Mouse (Mus musculus) heart, adult 18-20 months (tissue): Measurements from ENCODE around the gene Thsd7a. TPM values are rescaled to one million over a fixed set of nuclear protein-coding genes. Genes with fewer than 3 reads are reported as not detected.

Source experiments
- DNase-seq, 2 experiments: peaks; one replicate each; pipeline ENCODE4 v3.0.0; 2021 to 2022; ENCODE audit warnings: mixed read lengths in 1 of 2
- total RNA-seq, 2 experiments: library from RNA; stranded (reverse); gene quantifications; 2 replicates each; pipeline ENCODE4 v1.2.3; 2021

The Thsd7a gene
- total RNA-seq, 2 experiments from 2014 or later = 11.3 to 13.3 TPM

DNA sequence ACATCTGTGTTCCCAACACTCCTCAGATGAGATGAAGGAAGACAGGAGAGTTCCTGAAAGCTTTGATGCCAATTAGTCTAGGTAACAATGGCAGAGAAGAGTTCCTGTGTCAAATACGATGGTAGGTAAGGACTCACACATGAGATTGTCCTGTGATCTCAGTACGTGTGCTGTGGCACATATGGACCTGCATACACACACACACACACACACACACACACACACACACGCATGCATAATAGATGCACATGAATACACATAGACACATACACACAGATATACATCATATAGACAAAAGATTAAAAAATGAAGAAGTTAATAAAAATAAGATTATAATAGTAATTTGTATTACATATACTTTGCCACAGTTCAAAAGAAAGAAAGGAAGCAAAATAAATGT lies 56.0 kb downstream of the Thsd7a start:
- DNase-seq = no peak

DNA sequence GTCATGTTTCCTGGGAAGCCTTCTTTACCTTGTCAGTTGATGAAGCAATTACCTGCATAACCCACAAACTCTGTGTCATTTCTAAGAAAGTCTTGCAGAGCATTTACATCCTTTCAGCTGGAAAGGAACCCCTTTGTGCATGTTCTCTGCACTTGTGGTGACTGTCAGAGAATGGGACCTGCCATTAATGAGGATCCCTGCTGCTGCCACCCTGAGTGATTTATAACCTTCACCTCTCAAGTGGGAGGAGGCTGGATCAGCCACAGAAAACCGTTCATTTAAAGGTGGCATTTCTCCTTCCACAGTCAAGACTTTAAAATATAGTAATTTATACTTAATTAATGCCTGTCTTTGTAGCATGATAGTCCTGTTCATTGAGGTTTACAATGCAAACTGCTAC lies 99.6 kb downstream of the Thsd7a start:
- no peak for DNase-seq

DNA sequence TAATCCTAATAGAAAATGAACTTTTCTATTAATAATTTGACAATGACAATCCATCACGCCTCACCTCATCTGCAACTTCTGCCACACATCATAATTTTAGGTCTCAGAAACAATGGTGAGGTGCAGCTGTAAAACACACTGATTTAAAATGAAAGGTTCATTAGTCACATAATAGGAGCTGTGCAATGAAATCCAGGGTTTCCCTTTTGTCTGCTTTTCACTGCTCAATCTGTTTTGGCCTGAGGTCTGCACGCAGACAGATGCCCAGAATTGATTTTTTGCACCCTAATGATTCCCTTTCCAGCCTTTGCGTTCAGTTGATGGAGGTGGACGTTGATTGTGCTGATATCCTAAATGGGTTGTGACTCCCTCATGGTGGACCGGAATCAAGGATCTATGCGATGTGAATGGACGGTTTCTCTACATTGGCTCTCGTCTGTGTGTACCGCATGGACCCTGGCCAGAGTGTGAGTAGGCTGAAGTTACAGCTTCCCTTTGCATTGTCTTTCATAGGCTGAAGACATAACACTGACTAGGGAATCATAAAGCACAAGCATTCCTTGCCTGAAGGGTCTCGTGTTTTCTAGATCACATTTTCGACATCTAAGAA lies 120.5 kb downstream of the Thsd7a start:
- DNase-seq = no peak

DNA sequence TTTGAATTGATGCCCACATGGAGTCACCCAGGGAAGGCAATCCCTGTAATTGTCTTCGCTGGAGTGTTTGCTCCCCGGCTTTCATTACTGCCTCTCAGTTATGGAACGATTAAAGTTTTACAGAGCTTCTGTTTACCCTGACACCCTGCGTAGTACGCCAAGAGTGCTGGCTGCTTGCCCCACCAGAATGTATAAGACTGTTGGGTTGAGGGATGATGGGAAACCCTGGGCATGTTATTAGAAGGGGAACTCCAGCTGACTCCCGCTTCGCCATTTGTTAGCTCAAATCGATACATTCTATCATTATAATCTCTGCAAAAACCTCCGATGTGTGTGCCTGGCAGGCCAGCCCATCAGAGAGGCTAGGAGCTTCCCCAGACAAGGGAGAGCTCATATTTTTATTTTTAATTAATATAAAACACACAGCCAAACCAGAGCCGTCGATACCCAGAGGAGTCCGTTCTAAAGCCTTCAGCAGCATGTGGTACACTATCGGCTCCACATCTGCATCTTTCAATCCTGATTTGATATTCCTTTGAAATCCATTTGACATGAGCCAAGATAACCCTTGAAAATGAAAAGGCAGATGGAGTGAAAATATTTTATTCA lies 142.5 kb downstream of the Thsd7a start:
- no peak for DNase-seq

DNA sequence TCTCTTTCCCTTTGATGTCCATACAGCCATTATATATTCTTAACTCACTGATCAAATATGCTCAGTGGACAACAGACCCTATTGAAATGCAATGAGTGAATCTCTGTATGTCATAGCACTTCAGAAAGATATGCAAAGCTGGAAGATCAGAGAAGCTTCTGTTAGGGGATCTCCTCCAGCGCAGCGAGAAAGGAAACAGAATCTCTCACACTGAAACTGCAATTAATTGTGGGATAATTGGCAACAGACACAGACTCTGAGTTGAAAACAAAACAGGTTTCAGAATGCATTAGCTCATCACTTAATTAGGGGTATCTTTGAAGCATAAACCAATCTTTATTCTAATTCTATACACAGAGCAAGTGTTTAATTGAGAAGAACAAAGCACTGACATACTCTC lies 146.3 kb downstream of the Thsd7a start:
- no peak for DNase-seq

DNA sequence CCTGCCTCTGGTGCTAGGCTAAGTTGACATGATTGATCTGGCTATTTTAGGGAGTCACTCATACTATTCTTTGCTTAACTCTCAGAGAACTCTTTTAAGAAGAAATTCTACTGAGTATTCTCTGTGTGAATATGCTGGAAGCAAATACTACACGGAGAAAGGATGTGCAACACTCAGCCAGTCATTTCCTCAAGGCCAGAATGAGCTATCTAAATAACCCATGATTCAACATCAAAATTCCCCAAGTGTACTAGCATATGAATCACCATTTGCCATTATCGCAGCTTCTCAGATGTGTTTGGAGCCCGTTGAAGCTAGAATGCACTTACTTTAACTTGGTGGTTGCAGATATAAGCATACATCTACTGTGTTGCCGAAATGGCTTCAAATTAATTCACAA lies 147.0 kb downstream of the Thsd7a start:
- DNase-seq = no peak

DNA sequence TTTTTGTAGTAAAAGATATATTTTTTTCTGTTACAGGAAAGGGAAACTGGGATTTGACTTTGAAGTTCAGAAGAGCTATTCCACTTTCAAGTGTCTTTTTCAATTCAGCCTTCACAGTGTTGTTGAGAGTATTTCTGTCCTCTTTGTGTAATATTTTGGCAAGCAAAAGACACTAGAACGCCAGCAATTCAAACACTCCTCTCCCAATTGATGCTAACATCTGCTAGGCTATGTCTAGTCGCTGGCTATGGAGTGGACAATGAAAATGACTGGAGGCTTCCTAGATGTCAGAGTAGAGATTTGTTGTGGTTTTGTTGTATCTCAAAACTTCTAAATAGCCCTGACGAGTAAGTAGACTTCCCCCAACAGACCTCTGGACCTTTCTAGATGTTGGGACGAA lies 164.8 kb downstream of the Thsd7a start:
- DNase-seq = peak; percentile 28 to 41

DNA sequence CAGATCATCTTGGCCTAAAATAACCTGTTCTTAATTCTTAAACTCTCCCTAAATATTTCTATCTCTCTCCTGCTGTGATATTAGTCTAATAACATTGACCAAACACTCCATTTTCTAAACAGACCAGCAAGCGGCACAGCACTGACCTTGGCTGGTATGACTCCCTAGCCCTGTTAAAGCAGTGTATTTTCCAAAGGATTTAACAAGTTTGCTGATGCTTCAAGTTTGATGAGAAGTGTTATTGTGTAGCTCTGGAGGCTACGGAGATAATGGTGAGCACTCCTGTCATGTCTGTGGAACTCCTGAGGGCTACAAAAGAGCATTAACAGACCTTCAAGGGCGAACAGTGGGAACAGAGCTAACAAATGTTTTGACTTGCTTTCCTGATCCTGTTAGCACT lies 168.1 kb downstream of the Thsd7a start:
- DNase-seq = no peak

DNA sequence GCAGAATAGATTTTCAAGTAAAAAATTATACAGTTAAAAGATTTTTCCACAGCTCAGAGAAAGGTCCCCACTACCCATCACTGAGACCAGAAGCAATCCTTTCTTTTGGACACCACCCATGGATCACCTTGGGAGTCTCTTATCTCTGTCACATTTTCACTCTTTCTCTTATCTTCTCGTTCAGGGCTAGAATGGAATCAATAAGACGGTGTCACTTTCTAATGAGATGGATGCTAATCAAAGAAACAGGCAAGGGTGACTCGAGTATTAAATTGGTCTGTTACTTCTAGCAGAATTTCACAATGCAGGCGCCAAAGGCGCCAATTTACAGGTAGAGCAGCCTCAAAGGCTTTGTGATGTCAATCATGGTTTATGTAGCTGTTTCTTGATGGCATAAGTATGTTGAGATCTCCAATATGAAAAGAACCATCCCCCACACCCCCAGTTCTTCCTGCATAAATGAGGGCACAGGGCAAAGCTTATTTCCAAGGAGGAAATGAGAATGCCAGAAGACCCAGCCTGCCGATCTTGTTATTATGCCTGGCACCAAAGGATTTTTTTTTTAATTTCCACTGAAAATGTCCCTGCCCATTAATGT lies 173.5 kb downstream of the Thsd7a start:
- no peak for DNase-seq

DNA sequence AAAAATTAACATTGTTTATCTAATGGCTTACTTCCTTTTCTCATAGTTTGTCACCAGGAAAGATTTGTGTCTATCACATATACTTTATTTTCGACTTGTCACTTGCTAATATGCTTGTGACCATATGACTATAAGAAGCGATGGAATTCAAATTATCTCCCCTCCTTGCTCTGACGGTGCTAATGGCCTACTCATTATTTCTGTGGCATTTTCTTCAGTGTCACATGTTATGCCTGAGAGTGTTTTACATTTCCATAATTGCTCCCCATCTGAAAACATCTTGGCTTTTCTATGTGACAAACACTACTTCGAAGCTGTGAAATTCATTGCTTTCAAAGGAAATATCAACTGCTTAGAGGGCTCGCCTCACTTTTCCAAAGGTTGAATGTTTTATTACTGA lies 177.0 kb downstream of the Thsd7a start:
- no peak for DNase-seq

DNA sequence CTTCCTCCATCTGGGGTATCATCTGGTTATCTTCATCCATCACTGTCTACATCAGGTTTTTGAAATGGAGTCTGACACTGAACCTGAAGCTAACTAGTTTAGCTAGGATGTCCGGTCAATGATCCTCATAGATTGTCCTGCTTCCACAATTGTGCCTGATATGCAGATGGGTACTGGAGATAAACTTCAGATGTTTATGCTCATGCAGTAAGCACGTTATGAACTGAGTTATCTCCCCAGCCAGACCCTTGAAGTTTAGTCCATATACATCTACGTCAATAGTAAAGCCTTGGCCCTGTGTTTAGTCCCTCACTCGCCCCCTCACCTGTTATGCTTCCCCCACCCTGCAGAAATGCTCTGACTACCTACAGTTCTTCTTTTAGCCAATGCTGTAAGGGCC lies 184.1 kb downstream of the Thsd7a start:
- DNase-seq = no peak

DNA sequence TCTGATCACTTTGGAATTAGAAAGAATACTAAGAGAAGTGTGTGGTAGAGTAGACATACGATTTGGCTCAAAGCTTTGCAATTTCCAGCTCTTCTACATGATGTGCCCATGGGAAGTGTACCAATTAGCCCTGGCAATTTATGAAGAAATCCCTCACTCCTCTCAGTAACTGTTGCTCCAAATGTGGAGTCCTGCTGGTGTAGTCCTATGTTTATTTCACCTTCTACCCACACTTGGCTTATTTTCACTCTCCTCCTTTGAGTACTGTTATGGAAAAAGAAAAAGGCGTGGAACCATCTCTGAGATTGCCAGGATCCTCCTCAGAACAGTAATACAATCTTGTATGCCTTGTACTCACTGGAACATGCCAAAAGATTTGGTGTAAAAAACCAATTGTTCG lies 186.9 kb downstream of the Thsd7a start:
- no peak for DNase-seq

DNA sequence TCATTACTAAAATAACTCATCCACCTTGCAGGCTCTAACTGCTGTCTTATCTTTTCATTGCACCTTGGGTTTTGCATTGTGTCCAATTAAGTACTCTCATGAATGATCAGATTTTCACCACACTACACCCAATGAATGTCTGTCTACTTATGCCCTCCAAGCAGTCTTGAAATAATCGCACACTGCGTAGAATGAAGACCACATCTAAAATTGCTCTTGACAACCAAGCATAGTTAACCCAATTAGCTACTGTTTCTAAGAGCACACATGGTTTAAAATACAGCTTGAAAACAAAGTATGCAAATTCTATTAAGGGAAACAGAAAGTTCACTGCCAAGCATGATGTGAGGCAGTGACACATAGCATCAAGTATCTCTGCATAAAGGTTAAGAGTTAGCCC lies 188.7 kb downstream of the Thsd7a start:
- no peak for DNase-seq

DNA sequence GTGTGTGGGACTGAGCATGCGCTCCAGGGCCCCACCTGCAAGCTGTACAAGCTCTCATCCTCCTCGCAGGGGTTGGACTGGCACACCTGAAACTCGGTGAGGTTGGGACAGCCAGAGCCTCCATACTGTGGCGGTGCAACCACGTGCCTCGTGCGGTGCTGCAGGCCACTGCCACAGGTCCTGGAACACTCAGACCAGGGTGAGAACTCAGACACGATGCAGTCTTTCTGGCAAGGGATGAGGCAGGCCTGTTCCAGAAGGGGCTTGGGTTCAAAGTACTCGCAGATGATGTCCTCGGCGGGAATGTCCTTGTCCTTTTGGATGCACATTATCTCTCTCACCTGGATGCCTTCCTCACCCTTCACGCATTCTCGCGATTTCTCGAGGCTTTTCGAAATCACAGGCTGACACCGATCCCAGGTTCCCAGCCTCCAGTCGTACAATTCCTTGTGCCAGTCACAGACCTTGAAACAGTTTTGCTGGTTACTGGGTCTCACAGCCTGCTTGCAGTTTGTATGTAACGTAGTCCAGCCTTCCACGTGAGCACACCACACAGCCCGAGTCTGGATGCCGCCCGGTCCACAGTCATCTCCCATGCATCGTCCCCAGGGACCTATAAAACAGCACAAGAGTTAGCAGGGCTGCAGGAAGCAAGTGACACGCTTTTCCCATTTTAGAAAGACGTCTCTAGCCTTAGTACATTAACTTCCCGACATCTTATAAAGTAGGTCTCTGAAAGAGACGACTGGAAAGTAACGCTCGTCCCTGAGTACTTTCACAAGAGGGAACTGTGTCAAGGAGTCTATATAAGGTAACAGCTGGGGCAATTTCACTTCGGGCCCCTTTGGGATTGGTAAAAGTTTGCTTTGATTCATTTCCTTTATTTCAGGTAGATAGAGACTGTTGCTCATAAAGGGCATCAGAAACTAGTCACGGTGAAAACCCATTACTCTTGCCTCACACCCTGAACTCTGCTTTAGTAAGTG lies 193.8 kb downstream of the Thsd7a start:
- no peak for DNase-seq

DNA sequence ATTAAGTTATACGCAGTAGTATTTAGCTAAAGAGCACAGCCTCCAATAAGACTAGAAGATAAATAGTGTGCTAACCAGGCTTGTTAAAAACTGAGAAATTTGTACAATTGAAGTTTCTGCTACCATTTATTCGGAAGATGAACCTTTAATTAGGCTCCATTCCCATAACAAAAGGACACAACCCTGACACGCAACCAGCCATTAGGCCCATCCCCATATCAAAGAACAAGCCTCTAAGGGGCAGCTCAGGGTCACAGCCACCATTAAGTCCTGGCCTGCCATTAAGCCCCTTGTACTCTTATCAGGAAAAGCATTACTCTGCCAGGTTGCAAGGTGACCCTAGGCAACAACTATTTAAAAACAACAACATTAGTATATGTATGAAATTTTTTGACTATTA lies 198.0 kb downstream of the Thsd7a start:
- no peak for DNase-seq

DNA sequence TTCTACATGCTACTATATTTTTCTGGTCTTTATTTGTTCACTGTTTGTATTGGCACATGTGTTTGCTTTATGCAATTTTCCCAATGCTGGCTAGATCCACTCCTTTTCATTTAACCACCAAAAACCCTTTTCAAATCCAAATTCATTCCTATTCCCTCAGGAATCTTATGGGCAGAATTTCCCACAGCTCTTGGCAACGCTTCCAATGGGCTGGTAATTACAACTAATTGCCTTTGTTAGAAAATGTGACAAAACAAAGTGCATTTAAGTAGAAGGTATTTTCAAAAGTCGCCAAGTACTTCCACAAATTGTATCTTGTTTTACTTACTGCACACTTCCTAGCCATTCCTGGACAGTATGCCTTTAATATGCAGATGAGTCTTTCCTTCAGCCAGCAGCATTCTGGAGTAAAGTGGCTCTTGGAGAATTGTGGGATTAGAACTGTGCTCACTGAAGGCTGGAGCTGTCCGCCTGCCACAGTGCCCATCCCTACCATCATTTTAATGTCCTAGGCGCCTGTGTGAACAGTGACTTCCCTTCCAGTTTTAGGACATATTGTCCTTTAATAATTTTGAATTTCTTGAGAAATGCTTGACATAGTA lies 199.1 kb downstream of the Thsd7a start:
- DNase-seq = peak; percentile 13 to 15

DNA sequence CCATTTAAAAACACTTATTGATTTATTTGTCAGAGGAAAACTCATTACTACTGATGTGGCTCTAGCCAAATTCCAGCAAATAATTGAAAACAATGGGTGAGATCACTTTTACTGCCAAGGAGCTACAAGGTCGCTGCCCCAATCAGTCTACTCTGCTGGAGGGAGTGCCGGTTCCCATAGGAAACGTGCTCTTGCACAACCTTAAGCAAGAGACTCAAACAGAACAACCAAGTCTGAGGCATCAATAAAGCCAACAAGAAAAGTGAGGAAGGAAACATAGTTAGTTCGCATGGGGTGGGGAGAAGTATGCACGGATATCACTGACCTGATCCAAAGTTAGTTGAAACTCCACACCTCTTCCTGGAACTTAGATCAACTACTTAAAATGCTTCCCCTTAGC lies 205.1 kb downstream of the Thsd7a start:
- DNase-seq = peak; percentile 15 to 67

DNA sequence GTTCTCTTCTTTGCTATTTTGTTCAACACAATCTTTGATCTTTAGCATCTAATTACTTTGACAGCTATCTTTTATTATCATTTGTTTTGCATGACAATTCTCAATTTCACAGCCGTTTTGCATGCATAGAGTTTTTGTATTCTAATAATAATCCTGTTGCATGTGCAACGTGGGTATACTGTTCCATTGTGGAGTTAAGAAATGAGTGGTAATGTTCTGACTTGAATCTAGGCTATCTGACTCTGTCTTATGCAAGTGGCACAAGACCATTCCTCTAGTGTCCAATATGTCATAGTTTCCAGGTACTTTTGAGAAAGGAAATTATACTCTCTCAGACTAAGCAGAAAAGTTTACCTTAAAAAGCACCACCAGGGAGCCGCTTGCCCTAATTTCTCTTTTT lies 206.7 kb downstream of the Thsd7a start:
- DNase-seq = no peak

DNA sequence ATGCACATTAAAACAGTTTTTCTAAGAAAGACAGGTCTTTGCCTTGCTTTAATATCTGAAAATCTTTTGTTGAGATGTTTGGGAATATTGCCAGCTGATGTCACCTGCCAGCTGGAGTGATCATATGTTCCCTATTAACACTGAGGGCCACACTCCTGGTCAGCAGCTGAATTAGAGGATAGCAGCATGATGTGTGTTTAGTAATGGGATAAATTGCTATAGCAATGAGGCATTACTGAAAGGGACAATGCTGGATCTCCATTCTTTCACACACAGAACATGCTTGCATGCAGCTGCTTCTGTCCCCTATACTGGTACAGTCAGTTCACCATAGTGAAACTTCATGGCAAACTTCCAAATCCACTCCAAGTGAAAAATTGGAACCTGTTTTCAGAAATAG lies 230.1 kb downstream of the Thsd7a start:
- DNase-seq = no peak

DNA sequence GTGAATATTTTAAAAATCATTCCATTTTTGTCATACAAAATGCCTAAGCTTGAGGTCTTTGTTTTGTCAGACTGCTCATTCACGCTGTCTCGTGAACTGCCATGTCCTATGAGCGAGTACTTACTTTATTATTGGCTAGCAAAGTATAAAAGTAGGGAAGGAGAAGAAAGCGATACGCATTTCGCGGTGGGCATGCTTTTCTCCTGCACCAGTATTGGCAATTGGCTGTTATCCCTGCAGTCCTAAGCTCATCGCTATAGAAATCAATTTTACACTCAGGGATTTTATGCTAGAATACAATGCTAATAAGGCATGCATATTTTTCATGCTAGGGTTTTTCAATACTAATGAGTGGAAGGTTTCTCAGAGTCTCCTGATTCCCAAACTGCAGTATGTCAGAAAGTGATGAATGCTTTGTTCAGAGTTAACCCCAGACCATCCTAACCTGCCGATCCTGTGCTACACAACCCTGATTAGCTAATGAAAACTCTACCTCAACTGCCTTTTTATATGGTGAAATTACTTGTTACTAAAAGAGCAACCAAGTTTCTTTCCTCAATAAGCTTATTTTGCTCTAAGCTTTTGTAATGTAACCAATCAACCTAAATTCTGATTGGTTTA lies 230.8 kb downstream of the Thsd7a start:
- no peak for DNase-seq

DNA sequence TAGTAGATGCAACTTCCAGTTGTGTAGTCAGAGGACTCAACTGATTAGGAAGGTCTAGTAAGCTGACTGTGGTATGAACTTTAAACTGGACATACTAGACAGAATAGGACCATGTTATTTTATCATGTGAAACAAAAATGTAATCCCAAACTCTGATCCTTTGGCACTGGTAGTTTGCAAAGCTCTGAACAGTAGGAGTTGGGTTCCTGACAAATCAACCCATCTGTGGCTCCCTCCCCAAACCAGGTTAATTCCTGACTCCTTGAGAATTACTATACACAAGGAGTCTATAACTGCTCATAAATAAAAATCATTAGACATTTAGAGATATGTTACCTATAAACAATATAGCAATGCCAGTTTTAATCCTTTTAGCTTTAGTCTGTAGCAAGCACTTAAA lies 231.5 kb downstream of the Thsd7a start:
- DNase-seq = no peak

DNA sequence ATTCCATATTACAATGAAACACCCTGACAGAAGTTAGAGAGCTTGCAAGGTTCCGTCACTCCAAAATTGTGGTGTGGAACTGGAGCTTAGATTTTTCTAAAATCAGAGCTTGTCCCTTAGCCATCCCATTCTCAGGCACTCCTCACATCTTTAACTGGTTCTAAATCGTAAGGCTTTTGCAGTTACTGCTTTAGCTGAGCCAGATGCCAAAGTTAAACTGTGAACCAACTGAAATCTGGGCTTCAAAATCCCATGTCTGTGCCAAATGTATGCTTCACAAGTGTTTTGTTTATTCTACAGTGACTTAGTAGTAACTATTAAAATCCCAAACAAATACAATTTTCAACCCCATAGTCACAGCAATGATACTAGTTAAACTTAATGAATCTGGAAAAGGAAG lies 242.3 kb downstream of the Thsd7a start:
- DNase-seq = no peak
